Mouse (Mus musculus): ENCODE results near the gene Psmc1. TPM values are rescaled to one million over a fixed set of nuclear protein-coding genes. Genes with fewer than 3 reads are reported as not detected.

Psmc1 gene
- polyA plus RNA-seq, 1 experiment from 2014 or later, result 198 TPM

Other genes starting within 250 kb of the Psmc1 start
- 9.6 and 11.0 TPM in 2 replicates for gene Efcab11, start 225.7 kb upstream of the Psmc1 start, polyA plus RNA-seq (2014; fragmentation: Nextera tagmentation; extraction: Ambion mirVana)
- 25.5 and 30.5 TPM in 2 replicates for gene Tdp1, start 225.6 kb upstream of the Psmc1 start, polyA plus RNA-seq (2014; fragmentation: Nextera tagmentation; extraction: Ambion mirVana)
- gene Kcnk13, start 145.7 kb upstream of the Psmc1 start, polyA plus RNA-seq (2014; fragmentation: Nextera tagmentation; extraction: Ambion mirVana), result 0.08 and 0.31 TPM in 2 replicates
- 8.1 and 10.9 TPM in 2 replicates for gene Nrde2, start 49.5 kb downstream of the Psmc1 start, polyA plus RNA-seq (2014; fragmentation: Nextera tagmentation; extraction: Ambion mirVana)
- 749 and 783 TPM in 2 replicates for gene Calm1, start 89.3 kb downstream of the Psmc1 start, polyA plus RNA-seq (2014; fragmentation: Nextera tagmentation; extraction: Ambion mirVana)